Mouse (Mus musculus): ENCODE measurements at regions not wholly inside any gene's neighbourhood (a gene's known extent, or its start where the extent isn't known, plus 50 kb on each side); places are given as distances from the start of the nearest gene placed in this dataset.

DNA sequence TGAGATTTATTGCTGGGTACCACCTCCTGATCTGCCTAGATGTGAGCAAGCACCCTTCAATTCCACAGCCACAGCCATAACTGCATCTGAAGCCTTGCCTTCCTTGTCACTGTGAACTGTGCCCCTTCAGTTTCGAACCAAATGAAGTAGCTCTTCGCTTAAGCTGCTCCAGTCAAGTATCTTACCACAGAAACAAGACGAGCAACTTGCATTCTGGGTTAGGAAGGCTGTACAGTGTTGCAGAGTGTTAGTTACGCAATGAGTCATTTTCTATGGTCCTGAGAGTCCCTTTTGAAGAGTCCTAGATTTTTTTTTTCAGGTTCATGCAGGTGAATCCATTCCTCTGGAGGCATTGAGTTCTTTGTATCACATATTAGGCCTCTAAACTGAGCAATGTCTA, 107.9 kb upstream of the Topaz1 start:
- TF ChIP-seq POLR2A (IDR thresholded peaks at IDR 0.05; ENCODE audit: low read depth, low read length) (no peak), CTCF (conservative IDR thresholded peaks at IDR 0.05; ENCODE audit: insufficient read depth, insufficient read length, low read depth, low read length) (no peak)

All from kidney, adult 2 months (tissue).